Mouse (Mus musculus) MEL (cell line): ENCODE data around the gene Pigp. TPM values are rescaled to one million over a fixed set of nuclear protein-coding genes. Genes with fewer than 3 reads are reported as not detected.

Source experiments
- DNase-seq: peaks from one replicate; pipeline ENCODE4 v3.0.0; 2011; ENCODE audit warnings: low read depth, low spot score
- H3K27ac ChIP-seq: 2 replicates; pipeline ENCODE4 v1.5.1; 2012; ENCODE audit warnings: low read depth, mild to moderate bottlenecking, control low read depth, low read length, moderate library complexity; ENCODE audit not compliant: control insufficient read depth
- H3K27me3 ChIP-seq, 2 experiments: fragments of 150-350 bp in 1 of 2; sonication (generic) in 1 of 2; 2 replicates each; pipeline ENCODE4 v1.6.1; 2012; ENCODE audit warnings: low read length in 2 of 2, mild to moderate bottlenecking in 2 of 2, improper control_type of control experiment in 1 of 2, moderate library complexity in 1 of 2; ENCODE audit not compliant: insufficient read depth in 2 of 2, control insufficient read depth in 1 of 2
- H3K36me3 ChIP-seq, 2 experiments: 2 replicates each; pipeline ENCODE4 v1.6.1; 2012 to 2014; ENCODE audit warnings: low read length in 2 of 2, improper control_type of control experiment in 1 of 2, inconsistent platforms in 1 of 2, mild to moderate bottlenecking in 1 of 2; ENCODE audit not compliant: insufficient read depth in 2 of 2, control insufficient read depth in 1 of 2
- H3K4me1 ChIP-seq, 2 experiments: fragments of 150-350 bp in 1 of 2; sonication (generic) in 1 of 2; 2 replicates each; pipeline ENCODE4 v1.6.1; 2012; ENCODE audit warnings: low read length in 2 of 2, improper control_type of control experiment in 1 of 2, mild to moderate bottlenecking in 1 of 2; ENCODE audit not compliant: insufficient read depth in 2 of 2, control insufficient read depth in 1 of 2
- H3K4me3 ChIP-seq, 2 experiments: fragments of 150-350 bp in 1 of 2; sonication (generic) in 1 of 2; 2 replicates each; pipeline ENCODE4 v1.5.1; 2012; ENCODE audit warnings: low read depth in 2 of 2, low read length in 2 of 2, mild to moderate bottlenecking in 2 of 2, moderate library complexity in 2 of 2, control low read depth in 1 of 2, improper control_type of control experiment in 1 of 2; ENCODE audit not compliant: control insufficient read depth in 1 of 2, insufficient read depth in 1 of 2
- H3K79me2 ChIP-seq: 2 replicates; pipeline ENCODE4 v1.6.1; 2012; ENCODE audit warnings: mild to moderate bottlenecking, low read length, moderate library complexity; ENCODE audit not compliant: control insufficient read depth, poor library complexity, insufficient read depth
- H3K9ac ChIP-seq: 2 replicates; pipeline ENCODE4 v1.6.1; 2012; ENCODE audit warnings: low read depth, mild to moderate bottlenecking, control low read depth, low read length, moderate library complexity; ENCODE audit not compliant: control insufficient read depth, poor library complexity, severe bottlenecking
- H3K9me3 ChIP-seq: fragments of 150-350 bp; sonication (generic); replicated peaks from 2 replicates; pipeline ENCODE4 v1.6.1; 2012; ENCODE audit warnings: mild to moderate bottlenecking, low read length, improper control_type of control experiment, moderate library complexity; ENCODE audit not compliant: insufficient read depth
- BHLHE40 ChIP-seq: IDR thresholded peaks from 2 replicates; pipeline ENCODE4 v1.6.1; 2012; ENCODE audit warnings: low read depth, mild to moderate bottlenecking, inconsistent platforms, low read length, improper control_type of control experiment, borderline replicate concordance
- CHD1 ChIP-seq: IDR thresholded peaks from 2 replicates; pipeline ENCODE4 v1.6.1; 2012; ENCODE audit warnings: low read depth, mild to moderate bottlenecking, inconsistent platforms, low read length, improper control_type of control experiment
- CHD2 ChIP-seq: IDR thresholded peaks from 2 replicates; pipeline ENCODE4 v1.6.1; 2011; ENCODE audit warnings: low read length, improper control_type of control experiment
- CTCF ChIP-seq, 3 experiments: IDR thresholded peaks in 2 of 3; conservative IDR thresholded peaks in 1 of 3; 2 replicates each; pipeline ENCODE4 v1.5.1; 2011 to 2012; ENCODE audit warnings: low read length in 3 of 3, low read depth in 2 of 3, mild to moderate bottlenecking in 2 of 3, improper control_type of control experiment in 1 of 3, inconsistent platforms in 1 of 3, mixed read lengths in 1 of 3, moderate library complexity in 1 of 3; ENCODE audit not compliant: control insufficient read depth in 1 of 3, insufficient read depth in 1 of 3, poor library complexity in 1 of 3, severe bottlenecking in 1 of 3
- E2F4 ChIP-seq: IDR thresholded peaks from 2 replicates; pipeline ENCODE4 v1.6.1; 2011; ENCODE audit warnings: low read depth, low read length, improper control_type of control experiment, borderline replicate concordance
- ELF1 ChIP-seq: IDR thresholded peaks from 2 replicates; pipeline ENCODE4 v1.6.1; 2014; ENCODE audit warnings: low read depth, mild to moderate bottlenecking, inconsistent platforms, low read length, improper control_type of control experiment, moderate library complexity
- EP300 ChIP-seq, 2 experiments: IDR thresholded peaks; 2 replicates each; pipeline ENCODE4 v1.6.1; 2011; ENCODE audit warnings: improper control_type of control experiment in 2 of 2, low read length in 2 of 2, low read depth in 1 of 2, mild to moderate bottlenecking in 1 of 2
- ETS1 ChIP-seq: IDR thresholded peaks from 2 replicates; pipeline ENCODE4 v1.6.1; 2012; ENCODE audit warnings: low read depth, mild to moderate bottlenecking, inconsistent platforms, low read length, improper control_type of control experiment, moderate library complexity
- GABPA ChIP-seq: IDR thresholded peaks from 2 replicates; pipeline ENCODE4 v1.6.1; 2012; ENCODE audit warnings: low read depth, mild to moderate bottlenecking, inconsistent platforms, low read length, improper control_type of control experiment, moderate library complexity
- GATA1 ChIP-seq: IDR thresholded peaks from 2 replicates; pipeline ENCODE4 v1.6.1; 2011; ENCODE audit warnings: low read depth, low read length, improper control_type of control experiment
- HCFC1 ChIP-seq: IDR thresholded peaks from 2 replicates; pipeline ENCODE4 v1.6.1; 2012; ENCODE audit warnings: low read depth, mild to moderate bottlenecking, inconsistent platforms, low read length, improper control_type of control experiment, moderate library complexity
- JUND ChIP-seq: IDR thresholded peaks from 2 replicates; pipeline ENCODE4 v1.6.1; 2011; ENCODE audit warnings: low read depth, mild to moderate bottlenecking, improper control_type of control experiment, low read length
- KAT2A ChIP-seq: conservative IDR thresholded peaks from 2 replicates; pipeline ENCODE4 v1.6.1; 2012; ENCODE audit warnings: low read depth, low read length, improper control_type of control experiment, inconsistent platforms
- MAFK ChIP-seq: IDR thresholded peaks from 2 replicates; pipeline ENCODE4 v1.6.1; 2011; ENCODE audit warnings: low read depth, mild to moderate bottlenecking, low read length, improper control_type of control experiment, borderline replicate concordance
- MAX ChIP-seq: IDR thresholded peaks from 2 replicates; pipeline ENCODE4 v1.6.1; 2011; ENCODE audit warnings: low read length, improper control_type of control experiment
- MAZ ChIP-seq: IDR thresholded peaks from 2 replicates; pipeline ENCODE4 v1.6.1; 2012; ENCODE audit warnings: low read depth, mild to moderate bottlenecking, inconsistent platforms, low read length, improper control_type of control experiment
- MEF2A ChIP-seq: IDR thresholded peaks from 2 replicates; pipeline ENCODE4 v1.6.1; 2014; ENCODE audit warnings: low read depth, mild to moderate bottlenecking, inconsistent platforms, low read length, improper control_type of control experiment; ENCODE audit not compliant: poor library complexity, insufficient replicate concordance, severe bottlenecking; ENCODE audit errors: extremely low read depth
- MXI1 ChIP-seq: IDR thresholded peaks from 2 replicates; pipeline ENCODE4 v1.6.1; 2011; ENCODE audit warnings: mild to moderate bottlenecking, low read depth, low read length, improper control_type of control experiment
- MYB ChIP-seq: IDR thresholded peaks from 2 replicates; pipeline ENCODE4 v1.6.1; 2011; ENCODE audit warnings: mild to moderate bottlenecking, low read depth, low read length, improper control_type of control experiment
- MYC ChIP-seq: IDR thresholded peaks from 2 replicates; pipeline ENCODE4 v1.6.1; 2011; ENCODE audit warnings: low read depth, mild to moderate bottlenecking, low read length, improper control_type of control experiment, moderate library complexity
- NELFE ChIP-seq: IDR thresholded peaks from 2 replicates; pipeline ENCODE4 v1.6.1; 2011; ENCODE audit warnings: low read depth, low read length, improper control_type of control experiment
- NRF1 ChIP-seq: IDR thresholded peaks from 2 replicates; pipeline ENCODE4 v1.6.1; 2014; ENCODE audit warnings: low read depth, mild to moderate bottlenecking, inconsistent platforms, low read length, improper control_type of control experiment, moderate library complexity; ENCODE audit not compliant: poor library complexity, insufficient read depth, severe bottlenecking
- POLR2A ChIP-seq, 2 experiments: IDR thresholded peaks; 2 replicates each; pipeline ENCODE4 v1.6.1; 2011 to 2012; ENCODE audit warnings: low read length in 2 of 2, mild to moderate bottlenecking in 2 of 2, control low read depth in 1 of 2, improper control_type of control experiment in 1 of 2, low read depth in 1 of 2, moderate library complexity in 1 of 2; ENCODE audit not compliant: control insufficient read depth in 1 of 2, insufficient read depth in 1 of 2, poor library complexity in 1 of 2
- POLR2AphosphoS2 ChIP-seq: IDR thresholded peaks from 2 replicates; pipeline ENCODE4 v1.6.1; 2011; ENCODE audit warnings: low read length, improper control_type of control experiment
- POLR2AphosphoS5 ChIP-seq: IDR thresholded peaks from 2 replicates; pipeline ENCODE4 v1.6.1; 2012; ENCODE audit warnings: low read depth, borderline replicate concordance, mild to moderate bottlenecking, inconsistent platforms, low read length, moderate library complexity, mixed read lengths
- RCOR1 ChIP-seq: IDR thresholded peaks from 2 replicates; pipeline ENCODE4 v1.6.1; 2012; ENCODE audit warnings: low read depth, mild to moderate bottlenecking, inconsistent platforms, low read length, improper control_type of control experiment
- SIN3A ChIP-seq: IDR thresholded peaks from 2 replicates; pipeline ENCODE4 v1.6.1; 2012; ENCODE audit warnings: low read length, improper control_type of control experiment, inconsistent platforms
- SMC3 ChIP-seq: IDR thresholded peaks from 2 replicates; pipeline ENCODE4 v1.6.1; 2011; ENCODE audit warnings: low read depth, low read length, improper control_type of control experiment
- TAL1 ChIP-seq: IDR thresholded peaks from 2 replicates; pipeline ENCODE4 v1.6.1; 2012; ENCODE audit warnings: mild to moderate bottlenecking, inconsistent platforms, low read length, moderate library complexity, mixed read lengths
- TBP ChIP-seq: IDR thresholded peaks from 2 replicates; pipeline ENCODE4 v1.8.0; 2011; ENCODE audit warnings: low read depth, low read length, improper control_type of control experiment
- TCF12 ChIP-seq: IDR thresholded peaks from 2 replicates; pipeline ENCODE4 v1.6.1; 2014; ENCODE audit warnings: low read depth, mild to moderate bottlenecking, inconsistent platforms, low read length, improper control_type of control experiment, moderate library complexity
- UBTF ChIP-seq: IDR thresholded peaks from 2 replicates; pipeline ENCODE4 v1.6.1; 2012; ENCODE audit warnings: low read depth, mild to moderate bottlenecking, inconsistent platforms, low read length, improper control_type of control experiment, moderate library complexity, borderline replicate concordance; ENCODE audit not compliant: insufficient read depth
- USF1 ChIP-seq: IDR thresholded peaks from 2 replicates; pipeline ENCODE4 v1.6.1; 2014; ENCODE audit warnings: low read depth, mild to moderate bottlenecking, inconsistent platforms, low read length, improper control_type of control experiment, moderate library complexity
- USF2 ChIP-seq, 2 experiments: IDR thresholded peaks; 2 replicates each; pipeline ENCODE4 v1.6.1; 2011 to 2012; ENCODE audit warnings: improper control_type of control experiment in 2 of 2, low read length in 2 of 2, borderline replicate concordance in 1 of 2, inconsistent platforms in 1 of 2, low read depth in 1 of 2, mild to moderate bottlenecking in 1 of 2; ENCODE audit not compliant: insufficient read depth in 1 of 2
- ZC3H11A ChIP-seq: IDR thresholded peaks from 2 replicates; pipeline ENCODE4 v1.6.1; 2012; ENCODE audit warnings: low read depth, mild to moderate bottlenecking, inconsistent platforms, low read length, improper control_type of control experiment
- ZKSCAN1 ChIP-seq: IDR thresholded peaks from 2 replicates; pipeline ENCODE4 v1.6.1; 2012; ENCODE audit warnings: low read depth, mild to moderate bottlenecking, inconsistent platforms, low read length, improper control_type of control experiment, moderate library complexity
- ZMIZ1 ChIP-seq: IDR thresholded peaks from 2 replicates; pipeline ENCODE4 v1.6.1; 2012; ENCODE audit warnings: low read depth, mild to moderate bottlenecking, inconsistent platforms, low read length, improper control_type of control experiment, moderate library complexity
- ZNF384 ChIP-seq: IDR thresholded peaks from 2 replicates; pipeline ENCODE4 v1.6.1; 2012; ENCODE audit warnings: low read depth, mild to moderate bottlenecking, inconsistent platforms, low read length, improper control_type of control experiment
- polyA plus RNA-seq, 2 experiments: library from polyadenylated mRNA; stranded (reverse) in 1 of 2; unstranded in 1 of 2; fragments of >175 nt in 1 of 2; fragments of >200 nt in 1 of 2; gene quantifications; 2 replicates each; pipeline versions ENCODE4 v1.2.1 to v1.2.4; 2012; ENCODE audit warnings: low replicate concordance in 2 of 2, low read depth in 1 of 2; ENCODE audit not compliant: insufficient read length in 2 of 2, insufficient read depth in 1 of 2, missing spikeins in 1 of 2
- total RNA-seq: library from RNA; depleted of rRNA; stranded (reverse); fragments of 300-350 nt; gene quantifications from 2 replicates; pipeline ENCODE4 v1.2.3, GENCODE M21; 2012

Gene Pigp
- total and polyA plus RNA-seq, 3 experiments, result 27.1 to 47.3 TPM; not detected in 1

DNA sequence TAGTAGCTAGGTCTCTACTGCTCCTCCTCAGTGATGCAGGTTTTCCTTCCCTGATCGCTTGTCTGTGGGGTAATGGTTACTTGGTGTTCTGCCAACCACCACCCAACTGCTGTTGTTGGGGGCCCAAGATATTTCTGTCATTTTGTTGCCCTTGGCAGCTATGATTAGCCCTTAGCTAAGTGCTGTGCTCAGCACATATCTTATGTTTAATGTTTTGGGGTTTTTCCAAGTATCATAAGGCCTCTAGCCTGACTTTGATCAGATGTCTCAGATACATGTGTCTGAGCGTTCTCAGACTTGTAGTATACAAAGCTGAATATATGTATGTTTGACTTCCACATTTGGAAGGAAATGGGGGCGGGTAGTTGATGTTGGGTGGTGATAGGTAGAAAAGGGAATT is 39.6 kb upstream of the Pigp start:
- no peaks in the 10 kb centered on the region for H3K9me3 ChIP-seq
- peaks cover 21 to 22% of the 10 kb centered on the region in 2 experiments for H3K36me3 ChIP-seq
- H3K27ac ChIP-seq, result 0 out of 2 replicates have a peak overlapping the region, but pooled peaks have one; percentile 1
- H3K27me3 ChIP-seq, result no peaks in the 10 kb centered on the region
- no peak overlapping the region for H3K4me3 ChIP-seq
- peak; percentile 87 for DNase-seq
- peaks cover 5 to 15% of the 10 kb centered on the region in 2 experiments for H3K4me1 ChIP-seq
- no peak overlapping the region for H3K9ac ChIP-seq
- no peaks in the 10 kb centered on the region for H3K79me2 ChIP-seq
- TF ChIP-seq KAT2A, result no peak
- no peak for TF ChIP-seq MEF2A
- TF ChIP-seq CHD1, result no peak
- TF ChIP-seq MAZ, result no peak
- no peak for TF ChIP-seq GABPA
- TF ChIP-seq SMC3, result no peak
- TF ChIP-seq ETS1, result peak; percentile 92
- TF ChIP-seq TCF12, result 0 out of 2 replicates have a peak, but pooled peaks have one; percentile 21
- peak in 1 of 2 experiments; percentile 57; a peak in 3 of 4 replicates for TF ChIP-seq EP300 (IDR thresholded peaks at IDR 0.05; ENCODE audit: low read depth in 1 of 2, low read length in 2 of 2)
- peak; percentile 68 for TF ChIP-seq ZNF384
- TF ChIP-seq E2F4, result no peak
- no peak for TF ChIP-seq POLR2A (IDR thresholded peaks at IDR 0.05; ENCODE audit: control insufficient read depth in 1 of 2, insufficient read depth in 1 of 2, low read depth in 1 of 2, low read length in 2 of 2, poor library complexity in 1 of 2)
- TF ChIP-seq MAFK, result peak; percentile 93
- no peak for TF ChIP-seq USF2 (IDR thresholded peaks at IDR 0.05; ENCODE audit: borderline replicate concordance in 1 of 2, insufficient read depth in 1 of 2, low read depth in 1 of 2, low read length in 2 of 2)
- no peak; the same call in 1 of the 2 replicates for TF ChIP-seq NELFE
- no peak for TF ChIP-seq MAX
- no peak for TF ChIP-seq POLR2AphosphoS5
- no peak for TF ChIP-seq CTCF (IDR thresholded peaks at IDR 0.05 in 2 of 3, conservative IDR thresholded peaks at IDR 0.05 in 1 of 3; ENCODE audit: control insufficient read depth in 1 of 3, insufficient read depth in 1 of 3, low read depth in 2 of 3, low read length in 3 of 3, poor library complexity in 1 of 3, severe bottlenecking in 1 of 3)
- TF ChIP-seq MYB, result 0 out of 2 replicates have a peak, but pooled peaks have one; percentile 11
- TF ChIP-seq SIN3A, result peak; percentile 60
- no peak for TF ChIP-seq NRF1
- TF ChIP-seq TBP, result no peak
- no peak for TF ChIP-seq CHD2
- no peak; the same call in none of the 2 replicates for TF ChIP-seq RCOR1
- peak; percentile 31 for TF ChIP-seq GATA1
- TF ChIP-seq MXI1, result peak; percentile 62; the same call in 1 of the 2 replicates
- TF ChIP-seq ZKSCAN1, result no peak
- no peak for TF ChIP-seq BHLHE40
- no peak for TF ChIP-seq ZC3H11A
- TF ChIP-seq POLR2AphosphoS2, result no peak
- no peak for TF ChIP-seq JUND
- no peak for TF ChIP-seq ELF1
- TF ChIP-seq UBTF, result no peak
- TF ChIP-seq HCFC1, result 0 out of 2 replicates have a peak, but pooled peaks have one; percentile 21
- no peak for TF ChIP-seq ZMIZ1
- TF ChIP-seq TAL1, result no peak
- no peak for TF ChIP-seq MYC
- TF ChIP-seq USF1, result no peak
